Mouse (Mus musculus) liver, embryonic 15.5 days (tissue): ENCODE results near the gene Lrrc58. TPM values are rescaled to one million over a fixed set of nuclear protein-coding genes. Genes with fewer than 3 reads are reported as not detected.

ENCODE experiments used
- ATAC-seq: fragments of 200-750 bp; cut with Nextera tagmentation; 2 replicates; pipeline ENCODE4 v1.8.0; 2017; ENCODE audit warnings: moderate number of reproducible peaks, mild to moderate bottlenecking, moderate library complexity; ENCODE audit not compliant: insufficient read depth
- H3K27ac ChIP-seq: fragments of 300-500 bp; sonication (generic); replicated peaks from 2 replicates; pipeline ENCODE4 v1.5.1; 2015; ENCODE audit warnings: mild to moderate bottlenecking, inconsistent platforms
- H3K27me3 ChIP-seq: fragments of 300-500 bp; sonication (generic); 2 replicates; pipeline ENCODE4 v1.6.1; 2015; ENCODE audit warnings: mild to moderate bottlenecking, inconsistent platforms
- H3K36me3 ChIP-seq: fragments of 300-500 bp; sonication (generic); replicated peaks from 2 replicates; pipeline ENCODE4 v1.6.1; 2015; ENCODE audit warnings: moderate library complexity, mild to moderate bottlenecking, inconsistent platforms
- H3K4me1 ChIP-seq: fragments of 300-500 bp; sonication (generic); replicated peaks from 2 replicates; pipeline ENCODE4 v1.6.1; 2015; ENCODE audit warnings: inconsistent platforms
- H3K4me2 ChIP-seq: fragments of 300-500 bp; sonication (generic); 2 replicates; pipeline ENCODE4 v1.6.1; 2015; ENCODE audit warnings: moderate library complexity, mild to moderate bottlenecking, inconsistent platforms
- H3K4me3 ChIP-seq: fragments of 300-500 bp; sonication (generic); replicated peaks from 2 replicates; pipeline ENCODE4 v1.5.1; 2015; ENCODE audit warnings: mild to moderate bottlenecking, inconsistent platforms
- H3K9ac ChIP-seq: fragments of 300-500 bp; sonication (generic); 2 replicates; pipeline ENCODE4 v1.6.1; 2015; ENCODE audit warnings: moderate library complexity, mild to moderate bottlenecking, inconsistent platforms
- H3K9me3 ChIP-seq: fragments of 300-500 bp; sonication (generic); replicated peaks from 2 replicates; pipeline ENCODE4 v1.6.1; 2016; ENCODE audit warnings: inconsistent platforms
- WGBS: fragments of 180-500 bp; shearing (Covaris S2); methylation state at CpG from one replicate; pipeline ENCODE4 v1.1.7; 2015; ENCODE audit warnings: mixed read lengths; ENCODE audit not compliant: insufficient replicate concordance; 5-methylcytosine and 5-hydroxymethylcytosine counted together
- polyA plus RNA-seq: library from polyadenylated mRNA; unstranded; fragments of >200 nt; fragmentation: Nextera tagmentation; extraction: Ambion mirVana; gene quantifications from 2 replicates; pipeline ENCODE4 v1.2.1, GENCODE M21; 2015

The Lrrc58 gene
- polyA plus RNA-seq, 1 experiment from 2014 or later = 12.0 TPM

GRCm38 (mm10) chr16:37929006-37929405 is 60.8 kb downstream of the Lrrc58 start:
- H3K4me2 ChIP-seq = no peak overlapping the region
- H3K9me3 ChIP-seq = no peaks in the 10 kb centered on the region
- H3K4me1 ChIP-seq = no peaks in the 10 kb centered on the region
- H3K36me3 ChIP-seq = no peaks in the 10 kb centered on the region
- H3K27ac ChIP-seq = no peak overlapping the region
- no peak overlapping the region for H3K9ac ChIP-seq
- no peaks in the 10 kb centered on the region for H3K27me3 ChIP-seq
- no peak overlapping the region for H3K4me3 ChIP-seq
- WGBS = 43% methylated on average over 2 of the region's 2 CpGs
- ATAC-seq = no peak

- ATAC-seq = no peak
These were observed 61.4 kb downstream of the Lrrc58 start for GRCm38 (mm10) chr16:37929626-37930025.

GRCm38 (mm10) chr16:37934932-37935331 is 66.7 kb downstream of the Lrrc58 start:
- Histone ChIP-seq H3K9ac (no peak overlapping the region), H3K4me2 (no peak overlapping the region), H3K9me3 (no peaks in the 10 kb centered on the region), H3K27me3 (no peaks in the 10 kb centered on the region), H3K4me1 (no peaks in the 10 kb centered on the region), H3K4me3 (no peak overlapping the region), H3K36me3 (no peaks in the 10 kb centered on the region), H3K27ac (no peak overlapping the region)
- WGBS = 58% methylated on average over 2 of the region's 2 CpGs
- no peak for ATAC-seq

More at GRCm38 (mm10) chr16:37929626-37930025, 61.4 kb downstream of the Lrrc58 start:
- H3K4me2 ChIP-seq = no peak overlapping the region
- no peak overlapping the region for H3K27ac ChIP-seq
- H3K9me3 ChIP-seq = no peaks in the 10 kb centered on the region
- H3K27me3 ChIP-seq = no peaks in the 10 kb centered on the region
- WGBS = 63% methylated on average over 2 of the region's 2 CpGs
- no peak overlapping the region for H3K4me3 ChIP-seq
- H3K4me1 ChIP-seq = no peaks in the 10 kb centered on the region
- H3K36me3 ChIP-seq = no peaks in the 10 kb centered on the region
- H3K9ac ChIP-seq = no peak overlapping the region

GRCm38 (mm10) chr16:37937276-37937675 is 69.1 kb downstream of the Lrrc58 start:
- no peak for ATAC-seq
- no peaks in the 10 kb centered on the region for H3K36me3 ChIP-seq
- no peaks in the 10 kb centered on the region for H3K9me3 ChIP-seq
- no peak overlapping the region for H3K4me3 ChIP-seq
- no peak overlapping the region for H3K9ac ChIP-seq
- H3K27ac ChIP-seq = no peak overlapping the region
- H3K4me2 ChIP-seq = no peak overlapping the region
- no peaks in the 10 kb centered on the region for H3K27me3 ChIP-seq
- WGBS = 69% methylated on average over 8 of the region's 8 CpGs
- H3K4me1 ChIP-seq = no peaks in the 10 kb centered on the region

Other genes starting within 250 kb of the Lrrc58 start
- gene Ndufb4, start 213.9 kb upstream of the Lrrc58 start, polyA plus RNA-seq = 21.5 and 31.8 TPM in 2 replicates
- gene Fstl1, start 91.5 kb upstream of the Lrrc58 start, polyA plus RNA-seq = 18.7 and 18.8 TPM in 2 replicates
- gene Gm36028, start 7.2 kb upstream of the Lrrc58 start, polyA plus RNA-seq = 0.09 TPM in 1 of 2 replicates, not detected in the other
- 0.02 TPM in 1 of 2 replicates, not detected in the other for gene Gpr156, start 48.1 kb downstream of the Lrrc58 start, polyA plus RNA-seq
- gene Gsk3b, start 220.6 kb downstream of the Lrrc58 start, polyA plus RNA-seq = 10.7 and 11.3 TPM in 2 replicates